Mouse (Mus musculus) gastrocnemius, postnatal 25 days (tissue): ENCODE data around the gene Birc3. TPM values are rescaled to one million over a fixed set of nuclear protein-coding genes. Genes with fewer than 3 reads are reported as not detected.

Experiments used
- DNase-seq: peaks from one replicate; pipeline ENCODE4 v3.0.0; 2022
- total RNA-seq, 2 experiments: library from RNA; stranded (reverse); gene quantifications; 1 replicate in 1 of 2; 2 replicates in 1 of 2; pipeline ENCODE4 v1.2.3; 2021

The Birc3 gene
- total RNA-seq, 2 experiments from 2014 or later: 6.5 to 6.6 TPM

GRCm38 (mm10) chr9:7822758-7823157 is 50.2 kb downstream of the Birc3 start:
- DNase-seq: no peak

- DNase-seq: no peak
Measured at GRCm38 (mm10) chr9:7805101-7805506, 67.9 kb downstream of the Birc3 start.

Other genes with a start within 250 kb of the Birc3 start
- gene Mmp20, start 245.0 kb downstream of the Birc3 start, total RNA-seq: not detected
- gene Mmp7, start 181.1 kb downstream of the Birc3 start, total RNA-seq: not detected
- 10 to 100 TPM; 18.6 to 19.6 TPM for gene Tmem123, start 109.1 kb downstream of the Birc3 start, total RNA-seq
- gene Birc2, start 36.1 kb downstream of the Birc3 start, total RNA-seq: 10 to 100 TPM; 15.6 to 18.4 TPM
- gene Yap1, start 131.4 kb upstream of the Birc3 start, total RNA-seq: 10 to 100 TPM; 38.2 to 43.3 TPM
- gene Cfap300, start 169.6 kb upstream of the Birc3 start, total RNA-seq: under 1 TPM; 0.40 to 0.51 TPM